Mouse (Mus musculus): Measurements from ENCODE around the gene Aplf. TPM values are rescaled to one million over a fixed set of nuclear protein-coding genes. Genes with fewer than 3 reads are reported as not detected.
"Not testable (repeated sequence)": the region's sequence is repeated elsewhere in the genome, so short reads cannot be mapped to it uniquely, and the experiment has no call there.

The Aplf gene
- polyA plus RNA-seq, 1 experiment, result 3.6 TPM

DNA sequence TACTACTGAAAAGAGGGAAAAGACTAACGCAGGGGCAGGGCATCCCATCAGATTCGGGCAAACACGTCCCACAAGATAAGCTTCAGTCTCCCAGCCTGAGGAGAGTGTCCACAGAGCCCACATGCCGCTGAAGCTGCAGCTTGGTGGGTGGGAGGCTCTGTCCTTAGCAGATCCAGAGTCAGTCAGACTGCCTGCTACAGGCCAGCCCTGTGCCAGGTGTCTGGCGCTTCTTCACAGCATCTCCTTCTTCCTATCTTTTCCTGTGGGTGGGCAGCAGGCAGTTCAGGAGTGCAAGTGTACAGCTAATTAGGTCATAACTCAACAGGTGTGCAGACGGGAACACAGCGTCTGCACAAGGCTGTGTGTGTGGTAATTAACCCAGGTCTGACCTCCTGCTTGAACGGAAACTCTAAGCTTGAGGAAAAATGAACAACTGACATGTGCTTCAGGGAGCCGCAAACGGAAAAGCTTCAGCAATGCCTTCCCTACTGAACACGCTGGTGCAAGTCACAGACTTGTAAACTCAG is 33.8 kb downstream of the Aplf start:
- WGBS, result 60% methylated on average over 11 of the region's 11 CpGs
- DNase-seq (ENCODE audit: low read depth, low spot score), result no peak

DNA sequence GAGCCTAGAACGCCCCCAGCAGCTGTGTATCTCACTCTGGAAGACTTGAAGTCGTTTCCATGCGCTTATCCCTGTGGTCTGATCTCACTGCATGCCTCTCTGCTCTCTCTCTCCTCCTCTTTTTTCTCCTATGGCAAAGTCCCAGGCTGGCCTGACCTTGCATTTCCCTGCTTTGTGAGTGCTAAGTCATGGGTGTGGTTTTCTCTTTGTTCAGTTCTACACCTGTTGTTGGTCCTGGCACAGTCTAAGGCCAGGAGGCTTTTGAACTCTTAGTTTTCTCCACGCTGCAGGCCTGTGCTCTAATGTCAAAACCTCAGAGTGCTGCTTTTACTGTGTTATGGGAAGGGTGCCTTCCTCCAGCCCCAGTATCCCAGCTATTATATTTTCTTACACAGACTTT is 39.8 kb downstream of the Aplf start:
- DNase-seq (ENCODE audit: low read depth, low spot score), result no peak

DNA sequence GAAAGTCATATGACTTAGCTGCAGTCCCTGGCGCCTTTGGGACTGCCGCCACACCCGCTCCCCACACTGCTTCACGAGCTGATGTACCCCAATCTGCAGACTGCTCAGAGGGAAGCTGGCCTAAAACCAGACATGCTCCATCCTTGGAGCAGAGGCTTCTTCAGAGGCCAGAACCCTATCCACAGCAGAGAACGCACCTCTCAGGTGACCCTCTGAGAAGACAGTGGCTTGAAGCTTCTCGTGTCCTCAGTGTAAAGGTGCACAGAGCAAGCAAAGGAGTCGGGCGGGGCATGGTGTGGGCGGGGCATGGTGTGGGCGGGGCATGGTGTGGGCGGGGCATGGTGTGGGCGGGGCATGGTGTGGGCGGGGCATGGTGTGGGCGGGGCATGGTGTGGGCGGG is 43.1 kb downstream of the Aplf start:
- not testable (repeated sequence) for DNase-seq (ENCODE audit: low read depth, low spot score)
- 75% methylated on average over 15 of the region's 15 CpGs for WGBS

More for the DNA sequence above, 39.8 kb downstream of the Aplf start:
- 66% methylated on average over 4 of the region's 4 CpGs for WGBS

DNA sequence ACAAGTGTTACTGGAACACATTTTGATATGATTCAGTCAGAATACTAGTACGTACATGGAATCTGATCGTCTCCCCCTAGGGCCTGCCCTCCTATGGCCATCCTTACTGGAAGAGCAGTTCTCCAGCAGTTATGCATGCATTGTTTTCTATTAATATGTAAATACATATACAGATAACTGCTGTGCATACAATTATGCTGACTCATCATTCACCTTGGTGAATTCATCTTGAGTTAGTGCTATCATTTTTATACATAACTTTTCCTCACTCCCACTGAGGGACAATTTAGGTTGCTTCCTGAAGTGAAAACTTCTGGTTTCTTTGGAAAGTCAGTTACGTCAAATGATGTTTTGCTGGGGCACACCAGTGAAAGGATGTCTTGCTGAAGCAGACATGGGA is 48.8 kb downstream of the Aplf start:
- no peak for DNase-seq (ENCODE audit: low read depth, low spot score)
- 91% methylated on average over 3 of the region's 3 CpGs for WGBS

DNA sequence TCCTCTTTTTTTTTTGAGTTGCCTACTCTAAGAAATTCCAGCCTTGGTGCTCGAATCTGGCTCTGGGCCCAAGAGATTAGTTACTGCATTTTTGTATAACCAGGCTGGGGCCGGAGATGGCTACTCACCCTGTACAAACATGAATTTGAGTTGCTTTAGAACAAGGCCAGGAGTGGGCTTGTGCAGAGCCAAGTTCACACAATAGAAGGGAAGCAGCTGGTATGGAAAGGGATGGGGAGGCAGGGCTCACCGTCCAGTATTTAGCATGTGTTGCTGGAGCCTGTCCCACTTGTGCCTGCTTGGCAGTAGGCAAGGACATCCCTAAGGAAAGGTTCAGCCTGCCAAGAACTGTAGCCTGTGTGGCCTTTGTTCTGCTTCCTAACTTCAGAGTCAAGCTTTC is 50.7 kb downstream of the Aplf start:
- WGBS, result 32% methylated on average over 3 of the region's 3 CpGs

DNA sequence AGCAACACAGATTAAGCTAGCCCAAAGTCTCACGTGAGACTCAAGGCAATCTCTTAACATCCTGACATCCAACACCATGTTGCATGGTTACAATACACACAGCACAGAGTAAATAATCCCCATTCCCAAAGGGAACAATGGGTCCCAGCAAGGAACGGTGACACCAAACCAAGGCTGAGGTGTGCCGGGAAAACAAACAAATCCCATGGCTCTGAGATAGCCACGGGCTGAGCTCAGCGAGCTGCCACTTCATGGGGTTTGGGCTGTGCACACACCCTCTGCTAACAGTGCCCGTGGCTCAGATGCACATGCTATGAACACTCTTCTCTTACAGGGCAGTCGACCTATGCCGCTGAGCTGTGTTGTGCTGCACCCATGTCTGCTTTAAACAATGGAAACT is 54.0 kb downstream of the Aplf start:
- WGBS, result 47% methylated on average over 8 of the region's 8 CpGs
- DNase-seq (ENCODE audit: low read depth, low spot score), result no peak

More for the DNA sequence above, 50.7 kb downstream of the Aplf start:
- DNase-seq (ENCODE audit: low read depth, low spot score), result no peak

DNA sequence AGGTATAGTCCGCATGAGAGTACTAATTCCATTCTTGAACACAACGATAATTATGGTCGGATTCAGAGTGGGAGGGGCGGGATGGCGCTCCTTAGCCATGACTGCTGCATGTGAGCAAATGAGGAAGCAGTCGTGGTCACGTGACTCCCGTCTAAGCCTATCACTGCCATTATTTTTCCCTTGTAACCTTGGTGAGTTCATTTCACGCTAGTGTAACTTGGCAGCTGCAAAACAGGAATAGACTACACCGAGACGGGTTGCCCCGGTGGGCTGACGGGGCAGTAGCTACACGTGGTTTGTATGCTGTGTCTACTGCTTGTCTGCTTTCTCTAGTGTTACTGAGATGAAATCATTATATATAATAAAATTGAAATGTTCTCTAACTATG is 56.3 kb downstream of the Aplf start:
- WGBS, result 84% methylated on average over 14 of the region's 14 CpGs
- DNase-seq (ENCODE audit: low read depth, low spot score), result no peak

DNA sequence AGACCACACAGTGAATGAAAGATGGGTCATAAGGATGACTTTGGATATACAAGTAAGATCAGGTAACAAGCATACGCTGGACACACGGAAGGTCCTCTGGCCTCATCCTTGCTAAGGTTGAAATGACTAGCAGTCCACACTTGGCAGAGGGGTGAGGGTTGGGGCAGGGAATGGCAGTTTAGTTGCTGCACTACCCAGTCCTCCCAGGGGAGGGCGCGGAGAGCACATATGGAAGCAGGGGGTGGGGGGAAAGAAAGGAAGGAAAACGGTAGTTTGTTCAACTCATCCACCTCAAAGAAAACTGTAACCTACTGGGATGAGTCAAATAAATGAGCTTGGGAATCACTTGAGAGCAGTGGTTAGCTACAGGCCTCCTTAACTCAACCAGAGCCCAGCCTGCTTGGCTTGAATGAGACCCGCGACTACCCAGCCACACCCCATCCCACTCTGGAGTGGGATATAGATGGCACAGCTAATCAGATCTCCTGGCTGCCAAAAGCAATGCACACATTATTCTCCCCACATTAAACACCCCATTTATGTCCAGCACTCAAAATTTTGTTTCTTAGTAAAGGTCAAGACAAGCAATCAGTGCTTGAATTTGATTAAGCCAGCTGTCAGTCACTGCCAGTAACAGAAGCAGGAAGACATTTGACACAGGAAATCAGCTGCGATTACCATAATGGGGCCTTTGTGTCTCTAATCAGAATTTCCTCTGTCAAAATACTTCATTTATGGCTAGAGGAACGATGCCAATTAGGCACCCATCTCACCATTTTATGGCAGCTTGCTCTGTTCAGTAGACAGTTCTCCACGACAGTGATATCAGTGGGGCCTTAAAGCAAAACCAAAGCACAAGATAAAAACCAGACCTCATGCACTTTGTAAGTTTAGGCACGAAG is 56.9 kb downstream of the Aplf start:
- no peak for DNase-seq (ENCODE audit: low read depth, low spot score)
- WGBS, result 46% methylated on average over 11 of the region's 11 CpGs

DNA sequence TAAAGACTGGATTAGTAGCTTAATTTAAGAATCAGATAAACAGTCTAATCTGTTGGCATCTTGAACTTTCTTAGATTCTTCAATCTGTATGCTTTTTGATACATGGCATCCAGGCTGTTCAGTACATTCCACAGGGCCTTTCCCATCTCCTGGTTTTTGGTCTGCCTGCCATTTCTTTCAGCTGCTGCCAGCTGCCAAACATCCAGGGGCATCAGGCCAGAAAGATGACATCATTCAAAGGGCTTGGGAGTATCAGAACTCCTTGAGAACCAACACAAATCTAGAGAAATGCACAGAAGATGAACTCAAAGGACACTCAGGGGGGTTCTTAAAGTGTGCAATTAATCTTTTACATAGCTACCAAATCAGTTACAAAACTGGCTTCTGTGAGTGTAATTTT is 72.2 kb downstream of the Aplf start:
- no peak for DNase-seq (ENCODE audit: low read depth, low spot score)

DNA sequence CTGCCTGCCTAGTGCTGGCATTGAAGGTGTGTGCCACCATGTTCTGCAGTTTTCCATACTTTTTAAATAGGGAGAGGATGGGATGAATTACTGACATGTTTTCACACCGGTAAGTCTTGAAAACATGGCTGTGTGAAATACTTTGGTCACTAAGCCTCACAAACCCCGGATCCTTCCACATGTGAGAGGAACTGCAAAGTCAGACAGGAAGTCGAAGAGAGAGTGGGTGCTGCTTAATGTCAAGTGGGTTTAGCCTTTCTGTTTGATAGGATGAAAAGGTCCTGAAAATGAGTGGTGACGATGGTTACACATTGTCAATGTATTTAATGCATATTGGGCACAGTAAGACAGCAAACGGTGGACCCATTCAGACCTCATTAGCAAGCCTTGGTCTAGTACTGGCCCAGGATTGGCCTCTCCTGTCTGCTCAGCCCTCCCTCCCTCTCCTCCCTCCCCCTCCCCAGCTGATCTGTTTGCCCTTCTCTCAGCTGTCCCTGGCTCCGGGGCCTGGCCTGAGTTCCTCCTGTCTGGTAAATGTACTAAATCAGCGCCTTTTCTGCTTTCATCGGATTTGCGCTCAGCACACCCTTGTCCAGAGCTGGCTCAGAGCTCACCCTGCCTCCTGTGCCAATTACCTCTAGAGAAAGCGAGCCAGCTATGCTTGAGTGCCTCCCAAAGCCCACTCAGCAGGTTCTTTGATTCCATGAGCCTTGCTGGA is 74.7 kb downstream of the Aplf start:
- 55% methylated on average over 10 of the region's 10 CpGs for WGBS

DNA sequence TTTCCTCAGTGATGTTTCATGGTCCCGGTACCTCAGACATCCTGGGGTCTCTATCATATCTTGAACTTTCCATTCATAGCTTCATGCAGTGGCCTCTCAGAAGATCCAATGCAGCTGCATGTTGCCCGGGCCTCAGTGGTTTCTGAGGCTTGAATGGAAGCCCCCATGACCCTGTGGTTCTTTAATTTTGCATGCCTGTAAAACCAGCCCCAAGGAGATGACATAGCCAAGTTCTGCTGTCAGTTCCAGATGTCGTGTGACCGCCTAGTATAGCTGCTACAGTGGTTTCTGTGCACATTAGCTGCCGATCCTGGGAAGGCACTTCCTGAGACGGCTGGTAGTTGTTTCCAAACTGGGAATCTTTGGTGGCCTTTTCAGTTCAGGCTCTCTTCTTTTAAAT is 77.8 kb downstream of the Aplf start:
- DNase-seq (ENCODE audit: low read depth, low spot score), result no peak
- WGBS, result 76% methylated on average over 6 of the region's 6 CpGs

More for the DNA sequence above, 74.7 kb downstream of the Aplf start:
- no peak for DNase-seq (ENCODE audit: low read depth, low spot score)

DNA sequence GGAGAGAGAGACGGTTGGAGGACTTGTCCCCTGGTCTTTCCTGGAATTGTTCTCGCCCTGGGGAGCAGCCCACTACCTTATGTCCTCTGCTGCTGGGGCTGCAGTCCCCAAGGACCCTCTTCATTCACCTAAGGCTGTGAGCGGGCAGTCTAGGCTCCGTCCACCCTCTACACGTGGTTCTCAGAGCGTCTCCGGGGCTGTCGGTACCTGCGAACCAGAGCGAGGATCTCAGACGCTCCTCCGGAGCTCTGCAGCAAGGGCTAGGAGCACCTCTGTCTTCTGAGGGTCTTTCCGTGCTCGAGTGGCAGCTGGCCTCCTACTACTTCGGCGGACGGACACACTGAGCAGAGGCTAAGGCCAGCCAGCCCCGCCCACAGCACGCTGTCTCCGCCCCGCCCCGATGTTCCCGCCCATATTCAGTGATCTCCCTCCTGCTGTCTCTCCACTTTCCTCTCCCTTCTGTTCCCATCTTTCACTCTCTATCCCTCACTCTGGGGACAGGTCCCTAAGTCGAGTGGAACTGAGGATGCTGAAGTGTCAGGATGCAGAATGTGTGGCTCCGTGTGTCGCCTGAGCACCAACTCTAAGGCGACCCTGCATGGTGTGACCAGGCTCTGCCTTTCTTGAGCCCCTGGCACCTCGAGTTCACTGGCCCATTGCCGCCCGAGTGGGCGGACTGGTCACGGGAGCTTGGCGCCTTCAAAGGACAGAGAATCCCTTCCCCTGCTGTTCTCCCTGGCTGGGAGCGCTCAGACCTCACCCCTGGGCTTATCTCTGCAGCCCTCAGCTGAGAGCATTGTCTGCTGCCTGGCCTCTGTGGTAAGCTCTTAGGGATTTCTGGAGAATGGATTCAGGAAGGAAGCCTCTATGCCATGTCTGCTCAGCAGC is 81.4 kb downstream of the Aplf start, which contains the start of gene Prokr1:
Gene Prokr1, minus strand, starts transcription at position 350 of the 888 bp plus-strand sequence.
- DNase-seq (ENCODE audit: low read depth, low spot score), result no peak
- 2% methylated on average over 34 of the region's 34 CpGs for WGBS

DNA sequence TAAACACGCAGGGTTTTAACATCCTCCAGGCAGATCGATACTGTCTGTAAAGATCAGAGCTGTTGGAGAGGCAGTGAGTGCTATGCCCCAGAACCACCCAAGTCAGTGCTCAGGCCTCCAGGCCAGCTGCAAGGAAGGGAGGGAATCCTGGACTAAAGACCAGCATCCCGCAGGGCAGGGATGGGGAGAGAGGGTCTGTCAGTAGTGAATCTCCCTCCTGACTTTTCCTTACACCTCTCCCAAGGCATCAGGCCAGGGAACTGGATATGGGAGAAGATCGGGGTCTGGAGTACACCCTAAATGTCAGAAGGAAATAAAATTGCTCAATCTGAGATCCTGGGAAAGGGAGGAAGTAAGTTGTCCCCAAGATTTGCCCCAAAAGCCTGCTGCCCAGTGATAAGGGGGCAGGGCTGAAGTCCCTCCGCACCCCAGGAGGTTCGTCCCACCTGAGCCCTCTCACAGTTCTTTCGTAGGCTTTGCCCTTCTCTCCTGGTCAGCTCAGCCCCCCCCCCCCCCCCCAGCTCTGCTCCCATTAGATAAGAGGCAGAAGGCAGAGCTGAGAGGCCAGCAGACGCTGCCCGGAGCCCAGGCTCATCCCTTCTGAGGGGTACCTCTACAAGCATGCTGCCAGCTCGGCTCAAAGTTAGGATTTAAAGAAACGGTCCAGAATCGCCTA is 82.1 kb downstream of the Aplf start:
- 24% methylated on average over 12 of the region's 12 CpGs for WGBS
- DNase-seq (ENCODE audit: low read depth, low spot score), result no peak

DNA sequence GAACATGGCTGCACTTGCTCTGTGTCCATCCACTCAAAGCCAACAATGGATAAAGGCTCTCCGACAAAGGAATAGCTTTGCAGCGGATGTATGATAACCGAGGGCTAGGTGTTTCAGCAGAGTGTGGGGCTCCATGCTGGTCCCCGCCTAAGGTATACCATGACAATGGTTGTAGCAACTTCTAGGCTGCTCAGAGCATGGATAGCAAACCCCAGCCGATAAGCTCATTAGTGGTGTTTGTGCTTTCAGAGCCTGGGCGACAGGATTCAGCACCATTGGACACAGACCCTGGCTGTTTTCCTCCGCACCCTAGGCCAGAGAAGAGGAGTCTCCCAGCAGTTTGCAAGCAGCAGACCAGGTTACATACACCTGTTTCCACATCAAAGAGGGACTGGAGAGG is 88.0 kb downstream of the Aplf start:
- WGBS, result 96% methylated on average over 7 of the region's 7 CpGs
- no peak for DNase-seq (ENCODE audit: low read depth, low spot score)

DNA sequence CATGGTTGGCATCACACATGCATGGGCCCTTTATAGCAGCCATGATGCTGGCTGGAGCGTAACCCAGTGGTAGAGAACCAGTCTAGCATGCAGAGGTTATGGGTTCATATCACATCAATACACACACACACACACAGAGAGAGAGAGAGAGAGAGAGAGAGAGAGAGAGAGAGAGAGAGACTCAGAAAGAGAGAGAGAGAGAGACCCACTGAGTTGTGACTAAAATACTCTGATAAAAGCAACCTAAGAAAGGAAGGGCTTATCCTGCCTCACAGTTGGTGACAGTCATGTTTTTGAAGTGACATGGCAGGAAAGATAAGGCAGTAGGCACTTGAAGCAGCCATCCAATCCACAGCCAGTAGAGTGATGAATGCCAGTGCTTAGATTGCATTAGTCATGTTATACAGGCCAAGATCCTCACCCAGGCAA is 88.8 kb downstream of the Aplf start:
- WGBS, result 96% methylated on average over 1 of the region's 1 CpGs
- DNase-seq (ENCODE audit: low read depth, low spot score), result no peak

DNA sequence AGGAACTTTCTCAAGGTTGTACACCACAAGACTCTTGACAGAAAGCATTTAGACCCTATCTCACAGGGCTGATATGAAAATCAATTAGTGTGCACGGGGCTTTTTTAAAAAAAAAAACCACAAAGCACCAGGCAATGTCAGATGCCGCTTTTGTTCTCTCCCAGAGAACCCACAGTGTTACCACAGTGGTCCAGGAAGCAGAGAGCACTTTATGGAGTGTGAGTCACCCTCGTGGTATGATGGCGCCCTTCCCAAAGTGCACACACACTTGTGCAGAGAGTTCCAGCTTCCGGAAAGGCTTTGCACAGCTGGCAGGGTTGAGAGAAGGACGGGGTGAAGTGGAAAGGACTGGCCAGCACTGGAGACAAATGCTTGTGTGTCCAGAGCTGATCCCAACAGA is 89.5 kb downstream of the Aplf start:
- 3% methylated on average over 6 of the region's 6 CpGs for WGBS

DNA sequence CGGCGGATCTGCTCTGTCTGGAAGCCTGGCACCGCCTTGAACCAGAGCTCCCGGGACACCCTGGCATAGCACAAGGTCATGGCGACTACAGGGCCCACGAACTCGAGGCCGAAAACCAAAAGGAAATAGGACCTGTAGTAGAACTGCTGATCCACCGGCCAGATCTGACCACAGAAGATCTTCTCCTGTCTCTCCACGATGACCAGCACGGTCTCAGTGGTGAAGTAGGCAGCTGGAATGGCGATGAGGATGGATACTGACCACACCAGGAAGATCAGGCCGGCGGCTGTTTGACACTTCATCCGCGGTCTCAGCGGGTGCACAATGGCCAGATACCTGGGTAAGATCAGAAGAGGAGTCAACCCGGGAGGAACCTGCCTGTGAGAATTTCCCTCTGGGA is 90.4 kb downstream of the Aplf start:
- no peak for DNase-seq (ENCODE audit: low read depth, low spot score)
- WGBS, result 93% methylated on average over 18 of the region's 18 CpGs

More for the DNA sequence above, 89.5 kb downstream of the Aplf start:
- peak; percentile 59 for DNase-seq (ENCODE audit: low read depth, low spot score)

DNA sequence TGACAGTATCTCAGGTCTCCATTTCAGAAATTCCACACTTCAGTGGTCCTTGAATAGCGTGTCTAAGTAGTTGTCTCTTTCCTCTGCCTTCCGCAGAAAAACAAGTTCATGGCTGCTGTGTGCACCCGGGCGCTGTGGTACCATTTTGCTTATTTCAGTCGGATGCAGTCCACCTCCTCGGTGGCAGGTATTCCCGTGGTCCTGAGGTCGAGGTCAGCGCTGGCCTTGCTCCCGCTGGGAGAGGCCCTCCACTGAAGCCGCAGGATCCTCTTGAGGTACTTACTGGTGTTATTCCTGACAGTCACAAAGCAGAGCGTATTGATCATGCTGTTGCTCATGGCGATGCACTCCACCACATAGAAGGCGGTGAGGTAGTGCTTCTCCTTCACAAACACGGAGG is 90.9 kb downstream of the Aplf start:
- WGBS, result 93% methylated on average over 15 of the region's 15 CpGs
- DNase-seq (ENCODE audit: low read depth, low spot score), result no peak
